Mouse (Mus musculus): ENCODE results near the gene Ttc13. TPM values are rescaled to one million over a fixed set of nuclear protein-coding genes. Genes with fewer than 3 reads are reported as not detected.

Gene Ttc13
- 55.0 and 60.2 TPM in 2 replicates for polyA plus RNA-seq (2015; fragmentation: Nextera tagmentation; extraction: Ambion mirVana)

GRCm38 (mm10) chr8:124721862-124722515 lies at the start of gene Ttc13, which contains the start of gene Arv1:
Gene Ttc13 (minus strand): TSS chr8:124721983.
Gene Arv1 (plus strand): TSS chr8:124722139.
- peaks cover 20% of the 10 kb centered on the region for H3K36me3 ChIP-seq
- H3K27ac ChIP-seq: peak within 1 kb of the TSS; percentile 74
- no peaks in the 10 kb centered on the region for H3K27me3 ChIP-seq
- H3K9ac ChIP-seq (replicated peaks): peak within 1 kb of the TSS; percentile 93
- H3K4me1 ChIP-seq (replicated peaks): peaks cover 28% of the 10 kb centered on the region
- peak within 1 kb of the TSS; percentile 96 for H3K4me2 ChIP-seq (replicated peaks)
- peak; percentile 99 for ATAC-seq
- peak within 1 kb of the TSS; percentile 95 for H3K4me3 ChIP-seq (replicated peaks)
- H3K9me3 ChIP-seq: no peaks in the 10 kb centered on the region
- WGBS: under 1% methylated on average over 59 of the region's 59 CpGs

DNA sequence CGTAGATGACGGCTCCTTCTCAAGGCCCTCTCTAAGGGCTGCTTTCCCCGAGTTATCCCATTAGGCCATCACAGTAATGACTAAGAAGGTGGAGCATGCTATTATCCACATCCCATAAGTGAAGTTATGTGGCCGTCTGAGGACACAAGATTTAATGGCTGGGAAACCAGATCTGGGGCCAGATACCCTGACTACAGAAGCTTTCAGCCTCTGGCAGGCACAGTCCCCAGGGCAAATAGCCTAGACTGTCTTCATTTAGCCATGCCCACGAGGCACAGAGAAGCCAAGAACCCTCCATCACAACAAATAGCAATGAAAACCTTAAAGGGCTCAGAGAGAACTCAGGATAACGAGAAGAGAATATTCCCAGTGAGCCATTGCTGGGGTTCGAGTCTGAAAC lies 41.3 kb upstream of the Ttc13 start:
- 70% methylated on average over 7 of the region's 7 CpGs for WGBS
- Histone ChIP-seq H3K9me3 (no peaks in the 10 kb centered on the region), H3K4me3 (replicated peaks) (no peak overlapping the region), H3K27ac (no peak overlapping the region), H3K4me1 (replicated peaks) (no peaks in the 10 kb centered on the region), H3K4me2 (replicated peaks) (no peak overlapping the region), H3K27me3 (no peaks in the 10 kb centered on the region), H3K9ac (replicated peaks) (no peak overlapping the region), H3K36me3 (no peaks in the 10 kb centered on the region)
- ATAC-seq: no peak

DNA sequence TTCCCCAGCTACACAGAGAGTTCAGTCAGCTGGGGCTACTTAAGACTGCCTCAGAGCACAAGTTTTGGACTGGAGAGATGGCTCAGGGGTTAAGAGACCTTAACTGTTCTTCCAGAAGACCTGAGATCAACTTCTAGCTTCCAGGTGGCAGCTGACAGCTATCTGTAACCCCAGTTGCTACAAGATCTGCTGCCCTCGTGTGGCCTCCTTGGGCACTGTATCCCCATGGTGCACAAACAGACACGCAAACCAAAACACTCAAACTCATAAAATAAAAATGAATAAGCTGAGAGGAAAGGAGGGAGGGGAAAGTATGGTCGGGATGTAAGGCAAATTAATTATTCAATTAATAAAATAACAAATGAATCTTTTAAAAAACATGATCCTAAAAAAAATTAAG lies 36.8 kb upstream of the Ttc13 start:
- no peaks in the 10 kb centered on the region for H3K9me3 ChIP-seq
- no peak overlapping the region for H3K9ac ChIP-seq (replicated peaks)
- WGBS: 54% methylated on average over 3 of the region's 3 CpGs
- no peak overlapping the region for H3K4me2 ChIP-seq (replicated peaks)
- H3K4me3 ChIP-seq (replicated peaks): no peak overlapping the region
- peaks cover 4% of the 10 kb centered on the region for H3K4me1 ChIP-seq (replicated peaks)
- H3K27ac ChIP-seq: no peak overlapping the region
- no peak for ATAC-seq
- peaks cover 16% of the 10 kb centered on the region for H3K27me3 ChIP-seq
- no peaks in the 10 kb centered on the region for H3K36me3 ChIP-seq

DNA sequence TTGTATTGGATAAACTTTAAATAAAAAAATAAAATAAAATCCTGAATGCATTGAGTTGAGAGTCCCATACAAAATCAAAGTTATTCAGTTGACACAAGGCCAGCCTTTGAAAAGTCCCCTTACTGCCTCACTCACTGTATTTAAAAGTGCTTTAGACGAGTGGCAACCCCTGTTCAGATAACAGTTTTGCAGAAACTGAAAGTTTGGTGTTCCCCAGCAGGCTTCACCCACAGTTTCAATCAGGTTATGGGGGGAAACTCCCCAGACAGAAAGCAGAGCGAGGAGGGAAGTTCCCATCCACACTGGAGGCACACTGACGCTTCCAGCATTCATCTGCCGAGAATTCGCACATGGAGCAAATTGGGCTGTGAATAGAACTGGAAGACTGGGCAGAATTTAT lies 34.8 kb upstream of the Ttc13 start:
- Histone ChIP-seq H3K9ac (replicated peaks) (no peak overlapping the region), H3K4me1 (replicated peaks) (peaks cover 12% of the 10 kb centered on the region), H3K27me3 (peaks cover 35% of the 10 kb centered on the region), H3K36me3 (no peaks in the 10 kb centered on the region), H3K27ac (no peak overlapping the region), H3K4me2 (replicated peaks) (no peak overlapping the region), H3K9me3 (no peaks in the 10 kb centered on the region), H3K4me3 (replicated peaks) (no peak overlapping the region)
- no peak for ATAC-seq
- WGBS: 71% methylated on average over 5 of the region's 5 CpGs

DNA sequence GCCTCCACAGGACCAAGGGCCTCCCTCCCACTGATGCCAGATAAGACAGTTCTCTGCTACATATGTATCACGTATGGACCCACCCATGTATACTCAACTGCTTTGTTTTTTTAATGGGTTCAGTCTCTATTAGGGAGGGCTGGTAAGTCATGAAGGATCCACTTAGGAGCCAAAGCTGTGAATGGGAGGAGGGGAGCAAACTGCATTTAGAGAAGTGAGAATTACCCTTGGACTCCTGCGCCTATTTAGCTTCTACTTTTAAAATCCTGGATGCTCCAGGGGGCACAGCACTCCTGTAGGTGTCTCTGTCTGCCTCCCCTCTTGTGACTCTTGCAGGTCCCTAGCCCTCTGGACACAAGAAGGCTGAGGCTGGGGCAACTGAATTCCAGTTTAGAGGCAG lies 34.4 kb upstream of the Ttc13 start:
- H3K4me3 ChIP-seq (replicated peaks): no peak overlapping the region
- no peaks in the 10 kb centered on the region for H3K36me3 ChIP-seq
- 72% methylated on average over 2 of the region's 2 CpGs for WGBS
- H3K4me2 ChIP-seq (replicated peaks): no peak overlapping the region
- peaks cover 17% of the 10 kb centered on the region for H3K4me1 ChIP-seq (replicated peaks)
- ATAC-seq: no peak
- no peak overlapping the region for H3K27ac ChIP-seq
- peaks cover 40% of the 10 kb centered on the region for H3K27me3 ChIP-seq
- no peaks in the 10 kb centered on the region for H3K9me3 ChIP-seq
- H3K9ac ChIP-seq (replicated peaks): no peak overlapping the region

DNA sequence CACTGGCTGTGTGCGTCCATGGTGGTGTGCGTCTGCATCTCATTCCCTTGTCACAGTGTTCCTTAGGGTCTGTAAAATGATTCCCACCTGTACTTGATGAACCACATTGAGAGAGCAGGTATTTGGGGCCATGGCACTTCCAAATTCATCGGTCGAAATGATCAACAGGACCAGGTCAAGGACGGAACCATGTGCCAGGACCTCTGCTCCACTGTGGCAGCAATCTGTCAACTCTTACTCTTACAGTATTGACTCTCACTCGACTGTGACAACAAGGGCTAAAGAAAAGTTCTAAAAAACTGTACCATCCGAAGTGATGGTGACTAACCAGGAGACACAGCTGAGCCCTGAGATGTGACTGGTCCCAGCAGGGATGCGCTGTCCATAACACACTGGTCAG lies 33.7 kb upstream of the Ttc13 start:
- no peak overlapping the region for H3K4me3 ChIP-seq (replicated peaks)
- H3K4me1 ChIP-seq (replicated peaks): peaks cover 21% of the 10 kb centered on the region
- no peaks in the 10 kb centered on the region for H3K36me3 ChIP-seq
- 86% methylated on average over 8 of the region's 8 CpGs for WGBS
- no peak for ATAC-seq
- no peak overlapping the region for H3K27ac ChIP-seq
- H3K4me2 ChIP-seq (replicated peaks): no peak overlapping the region
- H3K27me3 ChIP-seq: peaks cover 46% of the 10 kb centered on the region
- H3K9ac ChIP-seq (replicated peaks): no peak overlapping the region
- no peaks in the 10 kb centered on the region for H3K9me3 ChIP-seq

- WGBS: 35% methylated on average over 4 of the region's 4 CpGs
- Histone ChIP-seq H3K9me3 (no peaks in the 10 kb centered on the region), H3K36me3 (no peaks in the 10 kb centered on the region), H3K27me3 (peaks cover 53% of the 10 kb centered on the region), H3K27ac (no peak overlapping the region), H3K9ac (replicated peaks) (no peak overlapping the region), H3K4me2 (replicated peaks) (no peak overlapping the region), H3K4me1 (replicated peaks) (peaks cover 21% of the 10 kb centered on the region), H3K4me3 (replicated peaks) (no peak overlapping the region)
- no peak for ATAC-seq
These were observed 33.0 kb upstream of the Ttc13 start for GRCm38 (mm10) chr8:124754792-124755190.

GRCm38 (mm10) chr8:124754101-124754791 lies 32.5 kb upstream of the Ttc13 start:
- no peak overlapping the region for H3K4me2 ChIP-seq (replicated peaks)
- no peak overlapping the region for H3K9ac ChIP-seq (replicated peaks)
- peaks cover 21% of the 10 kb centered on the region for H3K4me1 ChIP-seq (replicated peaks)
- WGBS: 15% methylated on average over 11 of the region's 11 CpGs
- ATAC-seq: no peak
- H3K4me3 ChIP-seq (replicated peaks): no peak overlapping the region
- H3K27me3 ChIP-seq: peaks cover 59% of the 10 kb centered on the region
- H3K9me3 ChIP-seq: no peaks in the 10 kb centered on the region
- no peak overlapping the region for H3K27ac ChIP-seq
- no peaks in the 10 kb centered on the region for H3K36me3 ChIP-seq

GRCm38 (mm10) chr8:124752325-124752862 lies 30.6 kb upstream of the Ttc13 start:
- Histone ChIP-seq H3K9me3 (no peaks in the 10 kb centered on the region), H3K27ac (no peak overlapping the region), H3K4me2 (replicated peaks) (no peak overlapping the region), H3K27me3 (peaks cover 62% of the 10 kb centered on the region), H3K9ac (replicated peaks) (no peak overlapping the region), H3K36me3 (no peaks in the 10 kb centered on the region), H3K4me3 (replicated peaks) (0 out of 2 replicates have a peak overlapping the region, but pooled peaks have one; percentile 48), H3K4me1 (replicated peaks) (peaks cover 21% of the 10 kb centered on the region)
- 32% methylated on average over 21 of the region's 21 CpGs for WGBS
- ATAC-seq: no peak

DNA sequence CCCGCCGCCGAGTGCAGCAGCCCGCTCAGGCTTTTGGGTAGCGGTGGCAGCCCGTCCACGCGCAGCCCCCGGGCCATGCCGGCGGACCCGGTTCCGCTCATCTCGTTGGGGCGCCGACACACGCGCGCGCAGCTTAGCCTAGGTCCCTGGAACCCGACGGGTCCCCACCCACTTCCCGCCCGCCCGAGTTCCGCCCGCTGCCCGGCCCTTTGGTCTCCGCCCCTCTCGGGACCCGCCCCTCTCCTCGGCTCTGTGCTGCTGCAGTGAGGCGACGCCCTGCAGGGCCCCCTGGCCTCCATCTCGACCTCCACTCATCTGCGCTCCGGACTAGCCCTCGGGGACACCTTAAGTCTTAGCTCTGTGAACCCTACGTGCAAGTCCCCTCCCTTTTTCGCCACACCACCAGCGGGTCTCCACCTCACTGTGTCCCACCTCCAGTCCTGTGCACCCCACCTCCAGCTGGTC lies 30.0 kb upstream of the Ttc13 start, which contains the start of gene Fam89a:
Gene Fam89a (minus strand): TSS at position 124 of the 465 bp plus-strand sequence.
- Histone ChIP-seq H3K9me3 (no peaks in the 10 kb centered on the region), H3K4me1 (replicated peaks) (peaks cover 21% of the 10 kb centered on the region), H3K4me3 (replicated peaks) (peak within 1 kb of the TSS; percentile 48), H3K36me3 (no peaks in the 10 kb centered on the region), H3K27me3 (peaks cover 62% of the 10 kb centered on the region), H3K27ac (no peak within 1 kb of the TSS), H3K9ac (replicated peaks) (peak within 1 kb of the TSS; percentile 58), H3K4me2 (replicated peaks) (peak within 1 kb of the TSS; percentile 68)
- ATAC-seq: peak; percentile 63
- under 1% methylated on average over 40 of the region's 41 CpGs for WGBS

GRCm38 (mm10) chr8:124751191-124751590 lies 29.4 kb upstream of the Ttc13 start:
- H3K4me3 ChIP-seq (replicated peaks): peak overlapping the region; percentile 48
- H3K27ac ChIP-seq: no peak overlapping the region
- no peaks in the 10 kb centered on the region for H3K36me3 ChIP-seq
- H3K4me2 ChIP-seq (replicated peaks): peak overlapping the region; percentile 68
- H3K9ac ChIP-seq (replicated peaks): peak overlapping the region; percentile 58
- H3K9me3 ChIP-seq: no peaks in the 10 kb centered on the region
- WGBS: under 1% methylated on average over 31 of the region's 31 CpGs
- H3K27me3 ChIP-seq: peaks cover 62% of the 10 kb centered on the region
- peaks cover 21% of the 10 kb centered on the region for H3K4me1 ChIP-seq (replicated peaks)
- ATAC-seq: no peak

GRCm38 (mm10) chr8:124746661-124747060 lies 24.9 kb upstream of the Ttc13 start:
- Histone ChIP-seq H3K27ac (no peak overlapping the region), H3K4me2 (replicated peaks) (no peak overlapping the region), H3K9ac (replicated peaks) (no peak overlapping the region), H3K36me3 (no peaks in the 10 kb centered on the region), H3K4me3 (replicated peaks) (no peak overlapping the region), H3K4me1 (replicated peaks) (peaks cover 9% of the 10 kb centered on the region), H3K27me3 (peaks cover 28% of the 10 kb centered on the region), H3K9me3 (no peaks in the 10 kb centered on the region)
- no peak for ATAC-seq
- 74% methylated on average over 13 of the region's 13 CpGs for WGBS

All from midbrain, embryonic 13.5 days (tissue).